ENCODE assay signal across 9 mouse cellular contexts in the genomic region with DNA sequence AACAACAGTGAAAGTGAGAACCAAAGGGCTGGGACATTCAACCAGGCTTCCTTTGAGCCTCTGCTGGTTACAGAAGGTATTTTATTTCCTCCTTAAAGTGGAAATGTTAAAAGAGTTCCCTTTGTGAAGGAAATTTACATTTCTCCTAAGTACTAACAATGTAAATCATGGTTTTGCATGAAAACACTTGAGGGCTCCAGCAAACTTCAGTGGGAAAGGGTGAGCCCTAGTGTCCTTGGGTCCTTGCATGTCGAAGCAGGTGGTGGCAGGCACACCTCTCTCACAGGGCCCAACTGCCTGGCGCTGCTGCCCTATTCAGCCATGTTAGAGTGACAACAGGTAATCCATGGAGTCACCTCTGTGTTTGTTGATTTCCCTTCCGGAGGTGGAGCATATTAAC.
"Had no signal": no experiment of that assay in that cellular context is flagged by ENCODE, and none has a peak within 500 bp of the region (broad histone marks: within the 10 kb centered on the region; RNA-seq: fewer than 3 reads in every experiment).

No protein-coding gene starts in this region.

- H3K9me3 ChIP-seq: midbrain, embryonic 10.5 days; midbrain, embryonic 12.5 days; neural tube, embryonic 12.5 days had no signal

- H3K27me3 ChIP-seq: midbrain, embryonic 12.5 days; neural tube, embryonic 12.5 days had no signal

- H3K4me1 ChIP-seq: midbrain, embryonic 12.5 days had no signal

- H3K9ac ChIP-seq: lung, embryonic 14.5 days; midbrain, embryonic 12.5 days; neural tube, embryonic 12.5 days had no signal

- H3K27ac ChIP-seq: midbrain, embryonic 10.5 days; midbrain, embryonic 12.5 days; neural tube, embryonic 12.5 days had no signal

- H3K36me3 ChIP-seq: midbrain, embryonic 10.5 days; midbrain, embryonic 12.5 days; neural tube, embryonic 12.5 days had no signal

- DNase-seq: lung, adult 18-20 months; right cerebral cortex, postnatal 14 days; thymus, adult 18-20 months; thymus, postnatal 14 days; thymus, postnatal 36 days had no signal

- H3K4me3 ChIP-seq: midbrain, embryonic 10.5 days; midbrain, embryonic 12.5 days; neural tube, embryonic 12.5 days had no signal
